ENCODE assay signal across 7 mouse cellular contexts in genomic region chr4:100776871-100777375, GRCm38 (mm10). TPM values are rescaled to one million over a fixed set of nuclear protein-coding genes. Genes with fewer than 3 reads are reported as not detected.
DNase-seq lines count a peak whose midpoint lies in the region; ATAC-seq lines count a peak whose summit lies in the region.

No protein-coding gene starts in this region.

- under 1% methylated on average over 44 of the region's 68 CpGs for WGBS in forebrain, embryonic 14.5 days
- 0% methylated on average over 68 of the region's 68 CpGs for WGBS in hindbrain, embryonic 10.5 days
- WGBS in stomach, embryonic 16.5 days, result under 1% methylated on average over 66 of the region's 68 CpGs

- H3K27ac ChIP-seq in forebrain, embryonic 14.5 days (ENCODE audit: low read depth, low read length), result peak overlapping the region; percentile 88
- peak overlapping the region; percentile 98 for H3K27ac ChIP-seq in hindbrain, embryonic 10.5 days
- H3K27ac ChIP-seq in stomach, embryonic 16.5 days (ENCODE audit: low read length), result peak overlapping the region; percentile 95

- peak; percentile 35 for DNase-seq in thymus, postnatal 4 days
- DNase-seq in thymus, postnatal 10 days (ENCODE audit: low spot score in 2 of 2), result no peak
- DNase-seq in forebrain, embryonic 14.5 days (ENCODE audit: low spot score), result no peak
- peak; percentile 73 for DNase-seq in hindbrain, embryonic 10.5 days (ENCODE audit: low spot score)
- peak; percentile 16 to 56 for DNase-seq in layer of hippocampus, postnatal 25 days (ENCODE audit: extremely low spot score in 1 of 2, low spot score in 1 of 2)
- peak; percentile 50 for DNase-seq in lung, postnatal 14 days

- peak overlapping the region; percentile 92 for H3K4me3 ChIP-seq in forebrain, embryonic 14.5 days (ENCODE audit: low read depth, low read length)
- H3K4me3 ChIP-seq in hindbrain, embryonic 10.5 days, result peak overlapping the region; percentile 97
- H3K4me3 ChIP-seq in stomach, embryonic 16.5 days (replicated peaks; ENCODE audit: low read length), result peak overlapping the region; percentile 95

- peak overlapping the region; percentile 78 for H3K4me2 ChIP-seq in forebrain, embryonic 14.5 days (ENCODE audit: low read length)
- H3K4me2 ChIP-seq in stomach, embryonic 16.5 days (ENCODE audit: low read depth, low read length), result peak overlapping the region; percentile 87

- peaks cover 21% of the 10 kb centered on the region for H3K4me1 ChIP-seq in forebrain, embryonic 14.5 days (ENCODE audit: control insufficient read depth, insufficient read depth, low read length)
- H3K4me1 ChIP-seq in hindbrain, embryonic 10.5 days (replicated peaks), result peaks cover 46% of the 10 kb centered on the region
- H3K4me1 ChIP-seq in stomach, embryonic 16.5 days (ENCODE audit: control insufficient read depth, insufficient read depth, low read length), result peaks cover 29% of the 10 kb centered on the region

- H3K9me3 ChIP-seq in forebrain, embryonic 14.5 days (replicated peaks; ENCODE audit: control insufficient read depth, low read length), result no peaks in the 10 kb centered on the region
- no peaks in the 10 kb centered on the region for H3K9me3 ChIP-seq in hindbrain, embryonic 10.5 days
- H3K9me3 ChIP-seq in stomach, embryonic 16.5 days (replicated peaks; ENCODE audit: control insufficient read depth, low read length), result 0 out of 2 replicates have a peak, but pooled peaks cover 2% of the 10 kb centered on the region

- 0 out of 2 replicates have a peak, but pooled peaks cover 3% of the 10 kb centered on the region for H3K27me3 ChIP-seq in forebrain, embryonic 14.5 days (replicated peaks; ENCODE audit: control insufficient read depth, insufficient read depth, low read length)
- no peaks in the 10 kb centered on the region for H3K27me3 ChIP-seq in hindbrain, embryonic 10.5 days (ENCODE audit: insufficient read depth, poor library complexity, severe bottlenecking)
- H3K27me3 ChIP-seq in stomach, embryonic 16.5 days (ENCODE audit: control insufficient read depth, insufficient read depth, low read length), result no peaks in the 10 kb centered on the region

- peak; percentile 57 for ATAC-seq in forebrain, embryonic 14.5 days
- peak; percentile 34 for ATAC-seq in stomach, embryonic 16.5 days (ENCODE audit: insufficient read depth, low FRiP score)

- peak overlapping the region; percentile 96 for H3K9ac ChIP-seq in forebrain, embryonic 14.5 days (ENCODE audit: low read length)
- peak overlapping the region; percentile 93 for H3K9ac ChIP-seq in stomach, embryonic 16.5 days (ENCODE audit: low read length)

- H3K36me3 ChIP-seq in forebrain, embryonic 14.5 days (ENCODE audit: control insufficient read depth, insufficient read depth, low read length), result no peaks in the 10 kb centered on the region
- H3K36me3 ChIP-seq in hindbrain, embryonic 10.5 days, result peaks cover 4% of the 10 kb centered on the region; the same call in 1 of the 2 replicates
- no peaks in the 10 kb centered on the region for H3K36me3 ChIP-seq in stomach, embryonic 16.5 days (ENCODE audit: control insufficient read depth, insufficient read depth, low read length)

RNA-seq across cellular contexts. Expression of gene Cachd1, which starts 0.4 kb away (rescaled TPM):
- 14.9 and 16.2 TPM in 2 replicates for polyA plus RNA-seq in forebrain, embryonic 14.5 days (2014; fragmentation: Nextera tagmentation; extraction: Ambion mirVana)
- polyA plus RNA-seq in hindbrain, embryonic 10.5 days (2016; fragmentation: Nextera tagmentation; extraction: Ambion mirVana), result 28.1 and 28.7 TPM in 2 replicates
- total RNA-seq in layer of hippocampus, postnatal 25 days (2021), result 10 to 100 TPM; 30.0 to 32.0 TPM
- polyA plus RNA-seq in stomach, embryonic 16.5 days (2015; fragmentation: Nextera tagmentation; extraction: Ambion mirVana), result 7.2 and 9.7 TPM in 2 replicates

Comparison
In these comparisons a context has a peak if more than half of its experiments do, and no peak if none do; other contexts are left out.
1. DNase-seq: peak in thymus, postnatal 4 days (single experiment), hindbrain, embryonic 10.5 days (single experiment), layer of hippocampus, postnatal 25 days (2 of 2) and lung, postnatal 14 days (single experiment); none in thymus, postnatal 10 days (0 of 2) and forebrain, embryonic 14.5 days (single experiment).
2. Peak in every context shown above with its lines, with median percentiles within 50 percentile points of each other: H3K27ac ChIP-seq and H3K4me3 ChIP-seq.